Comparison of ENCODE assay signal across 19 mouse cellular contexts in the genomic region with DNA sequence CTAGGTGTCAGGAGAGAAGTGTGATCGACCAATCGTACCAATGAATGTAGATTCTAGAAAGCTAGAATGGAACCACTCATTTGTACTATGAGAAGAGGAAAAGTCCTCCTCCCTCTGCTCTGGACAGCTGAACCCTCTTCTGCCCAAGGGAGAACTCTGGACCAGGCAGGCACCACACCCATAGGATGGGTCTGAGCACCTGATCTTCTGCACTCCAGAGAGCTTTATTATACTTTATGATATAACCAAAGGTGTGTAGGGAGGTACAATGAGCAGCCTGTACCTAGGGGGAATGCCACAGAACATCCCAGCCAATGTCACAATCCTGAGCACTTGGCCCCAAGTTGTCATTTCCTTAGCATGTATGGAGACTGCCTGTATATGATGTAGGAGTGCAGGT.
"Had no signal": no experiment of that assay in that cellular context is flagged by ENCODE, and none has a peak within 500 bp of the region (broad histone marks: within the 10 kb centered on the region; RNA-seq: fewer than 3 reads in every experiment).

No protein-coding gene starts in this region.

- H3K9me3 ChIP-seq: midbrain, embryonic 12.5 days; midbrain, embryonic 15.5 days; neural tube, embryonic 12.5 days; neural tube, embryonic 15.5 days had no signal

- H3K4me2 ChIP-seq: liver, embryonic 11.5 days; lung, embryonic 14.5 days; midbrain, embryonic 12.5 days; midbrain, embryonic 15.5 days; neural tube, embryonic 12.5 days; neural tube, embryonic 15.5 days had no signal

- ATAC-seq: liver, postnatal 0 days; lung, postnatal 0 days; midbrain, embryonic 15.5 days had no signal

- H3K9ac ChIP-seq: liver, embryonic 14.5 days; liver, postnatal 0 days; lung, embryonic 14.5 days; midbrain, embryonic 12.5 days; midbrain, embryonic 15.5 days; neural tube, embryonic 12.5 days; neural tube, embryonic 15.5 days had no signal

- H3K27me3 ChIP-seq: midbrain, embryonic 12.5 days; midbrain, embryonic 15.5 days; neural tube, embryonic 12.5 days; neural tube, embryonic 15.5 days had no signal

- DNase-seq: kidney, adult 8-10 months; kidney, postnatal 14 days; kidney, postnatal 4 days; layer of hippocampus, adult 9-11 months; liver, postnatal 0 days; lung, embryonic 14.5 days; right cerebral cortex, adult 18-20 months; right cerebral cortex, postnatal 14 days; thymus, adult 18-20 months; thymus, postnatal 4 days had no signal

- H3K36me3 ChIP-seq: midbrain, embryonic 12.5 days; midbrain, embryonic 15.5 days; neural tube, embryonic 12.5 days; neural tube, embryonic 15.5 days had no signal

- H3K4me3 ChIP-seq: layer of hippocampus, adult 2 months; midbrain, embryonic 12.5 days; midbrain, embryonic 15.5 days; neural tube, embryonic 12.5 days; neural tube, embryonic 15.5 days had no signal

- H3K27ac ChIP-seq: layer of hippocampus, adult 2 months; liver, embryonic 14.5 days; macrophage had no signal
